Mouse (Mus musculus) lung, embryonic 15.5 days (tissue): ENCODE results near the gene Zfp654. TPM values are rescaled to one million over a fixed set of nuclear protein-coding genes. Genes with fewer than 3 reads are reported as not detected.

Experiments
- ATAC-seq: fragments of 200-750 bp; cut with Nextera tagmentation; 2 replicates; pipeline ENCODE4 v1.8.0; 2017; ENCODE audit warnings: moderate number of reproducible peaks, borderline replicate concordance; ENCODE audit not compliant: low FRiP score, low TSS enrichment; ENCODE audit errors: extremely low read depth
- H3K27ac ChIP-seq: fragments of 300-500 bp; sonication (generic); 2 replicates; pipeline ENCODE4 v1.5.1; 2015; ENCODE audit warnings: moderate library complexity, mild to moderate bottlenecking, inconsistent platforms
- H3K27me3 ChIP-seq: fragments of 300-500 bp; sonication (generic); 2 replicates; pipeline ENCODE4 v1.6.1; 2015; ENCODE audit warnings: inconsistent platforms
- H3K36me3 ChIP-seq: fragments of 300-500 bp; sonication (generic); 2 replicates; pipeline ENCODE4 v1.6.1; 2015; ENCODE audit warnings: inconsistent platforms
- H3K4me1 ChIP-seq: fragments of 300-500 bp; sonication (generic); 2 replicates; pipeline ENCODE4 v1.6.1; 2015; ENCODE audit warnings: inconsistent platforms
- H3K4me2 ChIP-seq: fragments of 300-500 bp; sonication (generic); 2 replicates; pipeline ENCODE4 v1.6.1; 2015; ENCODE audit warnings: inconsistent platforms, mild to moderate bottlenecking, moderate library complexity
- H3K4me3 ChIP-seq: fragments of 300-500 bp; sonication (generic); 2 replicates; pipeline ENCODE4 v1.5.1; 2015; ENCODE audit warnings: mild to moderate bottlenecking, inconsistent platforms
- H3K9ac ChIP-seq: fragments of 300-500 bp; sonication (generic); 2 replicates; pipeline ENCODE4 v1.6.1; 2015; ENCODE audit warnings: inconsistent platforms
- H3K9me3 ChIP-seq: fragments of 300-500 bp; sonication (generic); 2 replicates; pipeline ENCODE4 v1.6.1; 2016; ENCODE audit warnings: inconsistent platforms
- WGBS: fragments of 180-500 bp; shearing (Covaris S2); methylation state at CpG from one replicate; pipeline ENCODE4 v1.1.7; 2015; 5-methylcytosine and 5-hydroxymethylcytosine counted together
- polyA plus RNA-seq: library from polyadenylated mRNA; unstranded; fragments of >200 nt; fragmentation: Nextera tagmentation; extraction: Ambion mirVana; gene quantifications from 2 replicates; pipeline ENCODE4 v1.2.1, GENCODE M21; 2015

Gene Zfp654
- polyA plus RNA-seq: 5.7 and 6.6 TPM in 2 replicates

DNA sequence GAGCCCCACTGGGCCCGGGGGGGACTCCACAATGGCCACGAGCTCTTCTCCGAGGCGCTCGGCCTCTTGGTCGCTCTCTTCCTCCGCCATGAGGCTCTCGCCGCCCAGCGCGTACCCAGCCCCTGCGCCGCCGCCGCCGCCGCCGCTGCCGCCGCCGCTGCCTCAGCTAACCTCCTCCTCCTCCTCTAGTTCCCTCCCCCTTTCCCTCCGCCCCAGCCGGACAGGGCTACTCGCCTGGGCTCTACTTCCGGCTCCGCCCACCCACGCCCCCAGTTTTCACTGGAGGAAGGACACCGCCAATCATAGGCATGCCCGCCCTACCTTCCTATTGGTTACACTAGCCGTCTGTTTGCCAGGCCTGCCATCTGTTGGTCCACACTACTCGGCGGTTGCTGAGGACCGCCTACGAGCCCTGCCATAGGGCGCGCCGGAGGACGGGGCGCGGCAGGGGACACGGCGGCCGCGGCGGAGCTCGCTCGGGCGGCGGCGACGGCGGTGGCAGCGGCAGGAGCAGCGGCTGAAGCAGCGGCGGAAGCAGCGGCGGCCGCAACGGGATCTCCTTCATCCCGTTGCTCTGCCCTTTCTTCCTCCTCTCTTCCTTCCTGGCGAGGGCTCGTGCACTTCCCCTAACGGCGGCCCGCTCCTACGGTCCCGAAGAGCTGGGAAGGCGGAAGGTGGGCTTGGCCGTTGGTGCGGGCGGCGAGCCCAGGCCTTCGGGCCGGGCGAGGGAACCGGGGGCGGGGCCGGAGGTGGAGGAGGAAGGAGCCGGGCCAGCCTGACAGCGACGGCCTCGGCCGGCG lies at the start of gene Zfp654, which contains the start of gene Cggbp1:
Gene Zfp654 (minus strand): TSS at position 90 of the 800 bp plus-strand sequence.
Gene Cggbp1 (plus strand): TSS at position 434 of the 800 bp plus-strand sequence.
- H3K27ac ChIP-seq: peak within 1 kb of the TSS; percentile 98
- H3K9me3 ChIP-seq: no peaks in the 10 kb centered on the region
- peak within 1 kb of the TSS; percentile 78 for H3K4me3 ChIP-seq
- H3K4me2 ChIP-seq: peak within 1 kb of the TSS; percentile 84
- H3K4me1 ChIP-seq: peaks cover 19% of the 10 kb centered on the region
- ATAC-seq: peak; percentile 100
- no peaks in the 10 kb centered on the region for H3K27me3 ChIP-seq
- H3K36me3 ChIP-seq: peaks cover 19% of the 10 kb centered on the region
- WGBS: under 1% methylated on average over 72 of the region's 85 CpGs
- H3K9ac ChIP-seq: peak within 1 kb of the TSS; percentile 89

DNA sequence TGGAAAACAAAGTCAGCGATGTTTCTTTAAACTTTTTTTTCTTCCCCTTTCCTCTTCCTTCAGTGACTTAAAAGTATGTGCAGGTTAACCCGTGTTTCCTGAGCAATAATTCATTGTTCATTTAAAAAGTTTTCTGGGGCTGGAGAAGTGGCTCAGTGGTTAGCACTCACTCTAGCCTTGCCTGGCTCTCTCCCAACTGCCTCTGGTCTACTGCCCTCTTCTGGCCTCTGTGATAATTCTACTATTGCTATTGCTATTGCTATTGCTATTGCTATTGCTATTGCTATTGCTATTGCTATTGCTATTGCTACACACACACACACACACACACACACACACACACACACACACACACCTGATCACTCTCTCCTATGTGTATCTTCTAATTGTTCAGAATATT lies 47.6 kb upstream of the Zfp654 start:
- no peak for ATAC-seq
- H3K4me1 ChIP-seq: no peaks in the 10 kb centered on the region
- H3K27me3 ChIP-seq: no peaks in the 10 kb centered on the region
- no peak overlapping the region for H3K9ac ChIP-seq
- H3K27ac ChIP-seq: no peak overlapping the region
- no peak overlapping the region for H3K4me2 ChIP-seq
- H3K36me3 ChIP-seq: no peaks in the 10 kb centered on the region
- H3K4me3 ChIP-seq: no peak overlapping the region
- 51% methylated on average over 2 of the region's 2 CpGs for WGBS
- H3K9me3 ChIP-seq: no peaks in the 10 kb centered on the region

DNA sequence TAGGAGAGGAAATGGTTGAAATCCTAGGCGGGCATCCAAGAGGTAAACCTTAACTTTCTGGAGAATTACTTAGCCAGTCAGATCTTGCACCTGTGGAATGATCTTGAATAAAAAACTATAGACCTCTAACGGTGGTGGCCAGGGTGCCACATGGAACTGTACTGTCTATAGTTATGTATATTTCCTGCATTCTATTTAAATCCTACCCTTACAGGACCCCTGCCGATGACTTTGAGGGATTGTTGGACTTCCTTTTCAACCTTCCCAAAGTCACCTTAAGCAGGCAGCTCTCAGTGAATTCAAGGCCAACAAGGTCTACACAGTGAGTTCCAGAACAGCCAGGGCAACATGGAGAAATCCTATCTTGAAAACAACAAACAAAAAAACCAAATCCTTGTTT lies 38.0 kb upstream of the Zfp654 start:
- ATAC-seq: no peak
- Histone ChIP-seq H3K9me3 (no peaks in the 10 kb centered on the region), H3K36me3 (no peaks in the 10 kb centered on the region), H3K4me1 (no peaks in the 10 kb centered on the region), H3K4me3 (no peak overlapping the region), H3K4me2 (no peak overlapping the region), H3K27ac (no peak overlapping the region), H3K27me3 (no peaks in the 10 kb centered on the region), H3K9ac (no peak overlapping the region)
- 89% methylated on average over 3 of the region's 3 CpGs for WGBS

DNA sequence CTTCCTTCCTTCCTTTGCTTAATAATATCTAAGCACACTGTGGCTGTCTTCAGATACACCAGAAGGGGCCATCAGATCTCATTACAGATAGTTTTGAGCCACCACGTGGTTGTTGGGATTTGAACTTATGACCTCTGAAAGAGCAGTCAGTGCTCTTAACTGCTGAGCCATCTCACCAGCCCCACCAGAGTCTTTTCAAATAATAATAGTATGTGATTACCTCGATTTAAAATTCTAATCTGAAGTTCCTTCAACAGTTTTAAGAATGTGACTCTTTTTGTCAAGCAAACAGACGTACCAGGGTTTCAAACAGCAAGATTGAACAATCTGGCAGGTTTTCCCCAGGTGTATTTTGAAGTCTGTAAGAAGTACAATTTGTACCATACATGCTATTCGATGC lies 34.1 kb upstream of the Zfp654 start:
- 46% methylated on average over 4 of the region's 4 CpGs for WGBS
- no peak overlapping the region for H3K27ac ChIP-seq
- H3K9me3 ChIP-seq: no peaks in the 10 kb centered on the region
- H3K4me2 ChIP-seq: no peak overlapping the region
- no peaks in the 10 kb centered on the region for H3K27me3 ChIP-seq
- H3K9ac ChIP-seq: no peak overlapping the region
- H3K4me1 ChIP-seq: peaks cover 5% of the 10 kb centered on the region; the same call in 1 of the 2 replicates
- no peak for ATAC-seq
- H3K36me3 ChIP-seq: no peaks in the 10 kb centered on the region
- no peak overlapping the region for H3K4me3 ChIP-seq

DNA sequence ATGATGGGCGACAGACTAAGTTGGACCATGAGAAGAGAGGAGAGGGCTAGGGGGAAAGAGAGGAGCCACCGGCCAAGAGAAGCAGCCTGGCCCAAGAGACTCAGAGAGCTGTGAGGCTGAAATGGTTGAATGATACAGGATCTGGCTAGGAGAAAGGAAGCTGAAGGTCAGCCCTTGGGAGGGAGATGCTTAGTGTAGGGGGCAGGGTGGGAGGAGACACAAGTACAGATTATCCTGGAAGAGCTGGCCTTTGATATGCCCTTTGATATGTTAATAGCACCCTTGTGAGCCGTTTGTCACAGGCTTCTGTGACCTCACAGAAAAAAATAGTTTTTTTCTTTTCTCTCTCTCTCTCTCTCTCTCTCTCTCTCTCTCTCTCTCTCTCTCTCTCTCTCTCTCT lies 33.7 kb upstream of the Zfp654 start:
- Histone ChIP-seq H3K27me3 (no peaks in the 10 kb centered on the region), H3K9me3 (no peaks in the 10 kb centered on the region), H3K4me3 (no peak overlapping the region), H3K4me1 (peaks cover 5% of the 10 kb centered on the region; the same call in 1 of the 2 replicates), H3K4me2 (no peak overlapping the region), H3K27ac (no peak overlapping the region), H3K9ac (no peak overlapping the region), H3K36me3 (no peaks in the 10 kb centered on the region)
- WGBS: 28% methylated on average over 3 of the region's 3 CpGs
- ATAC-seq: no peak

DNA sequence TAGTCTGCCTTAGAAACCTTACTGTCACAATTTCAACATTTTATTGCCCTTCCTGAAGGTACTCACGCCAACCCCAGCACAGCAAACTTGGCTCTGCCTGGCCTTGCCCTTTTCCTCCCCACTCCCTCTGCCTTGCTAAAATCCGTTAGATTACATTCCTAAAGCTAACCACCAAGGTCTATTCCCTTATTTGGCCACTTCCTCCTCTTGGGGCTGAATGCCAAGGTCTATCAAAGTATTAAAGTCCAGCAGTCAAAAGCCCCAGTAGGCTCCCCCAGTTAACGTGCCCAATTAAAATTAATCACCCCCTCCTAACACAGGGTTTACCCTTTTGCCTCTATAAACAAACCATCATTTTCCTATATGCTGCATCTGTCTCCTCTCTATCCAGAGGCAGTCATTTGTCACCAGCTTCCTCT lies 33.0 kb upstream of the Zfp654 start:
- Histone ChIP-seq H3K4me1 (peaks cover 5% of the 10 kb centered on the region; the same call in 1 of the 2 replicates), H3K36me3 (no peaks in the 10 kb centered on the region), H3K27me3 (no peaks in the 10 kb centered on the region), H3K9me3 (no peaks in the 10 kb centered on the region), H3K4me2 (no peak overlapping the region), H3K9ac (no peak overlapping the region), H3K4me3 (no peak overlapping the region), H3K27ac (no peak overlapping the region)
- 4% methylated on average over 3 of the region's 3 CpGs for WGBS
- ATAC-seq: no peak

DNA sequence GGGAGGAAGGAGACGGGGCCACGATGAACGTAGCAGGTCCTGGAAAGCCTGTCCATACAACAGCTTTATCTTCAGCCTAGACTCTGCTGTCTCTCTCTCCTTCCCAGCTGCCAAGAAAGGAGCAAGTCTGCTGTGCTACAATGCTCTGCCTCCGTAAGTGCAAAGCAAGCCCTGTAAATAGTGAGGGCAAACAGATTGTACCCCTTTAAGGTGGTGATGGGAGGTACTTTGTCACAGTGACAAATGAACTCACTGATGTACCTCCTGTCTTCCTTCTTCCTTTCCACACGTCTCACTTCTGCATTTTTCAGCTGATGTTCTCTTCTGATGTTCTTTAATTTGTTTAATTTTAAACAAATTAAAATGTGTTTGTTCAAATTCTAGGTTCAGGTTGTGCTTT lies 32.4 kb upstream of the Zfp654 start:
- H3K27ac ChIP-seq: no peak overlapping the region
- no peaks in the 10 kb centered on the region for H3K27me3 ChIP-seq
- no peaks in the 10 kb centered on the region for H3K9me3 ChIP-seq
- no peaks in the 10 kb centered on the region for H3K36me3 ChIP-seq
- no peak for ATAC-seq
- WGBS: 27% methylated on average over 5 of the region's 5 CpGs
- H3K9ac ChIP-seq: no peak overlapping the region
- H3K4me2 ChIP-seq: no peak overlapping the region
- H3K4me1 ChIP-seq: peaks cover 5% of the 10 kb centered on the region; the same call in 1 of the 2 replicates
- H3K4me3 ChIP-seq: no peak overlapping the region

DNA sequence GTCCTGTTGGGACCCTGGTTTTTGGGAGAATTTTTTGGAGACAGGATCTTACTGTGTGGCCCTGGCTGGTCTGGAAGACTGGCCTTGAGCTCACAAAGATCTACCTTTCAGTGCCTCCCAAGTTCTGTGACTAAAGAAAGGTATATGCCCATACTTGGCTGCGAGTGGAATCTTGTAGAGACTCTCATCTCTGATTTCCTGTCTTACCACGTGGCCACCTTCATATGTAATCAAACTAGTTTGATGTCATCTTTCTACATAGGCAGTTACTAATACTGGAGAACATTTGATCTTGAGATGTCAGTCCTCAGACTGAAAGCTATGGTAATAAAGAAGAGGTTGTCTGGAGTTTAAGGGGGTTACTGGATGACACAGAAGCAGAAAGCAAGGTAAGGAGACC lies 30.0 kb upstream of the Zfp654 start:
- Histone ChIP-seq H3K36me3 (no peaks in the 10 kb centered on the region), H3K4me3 (no peak overlapping the region), H3K4me1 (peaks cover 5% of the 10 kb centered on the region; the same call in 1 of the 2 replicates), H3K27ac (no peak overlapping the region), H3K27me3 (no peaks in the 10 kb centered on the region), H3K9me3 (no peaks in the 10 kb centered on the region), H3K9ac (no peak overlapping the region), H3K4me2 (no peak overlapping the region)
- ATAC-seq: no peak
- 71% methylated on average over 2 of the region's 2 CpGs for WGBS

DNA sequence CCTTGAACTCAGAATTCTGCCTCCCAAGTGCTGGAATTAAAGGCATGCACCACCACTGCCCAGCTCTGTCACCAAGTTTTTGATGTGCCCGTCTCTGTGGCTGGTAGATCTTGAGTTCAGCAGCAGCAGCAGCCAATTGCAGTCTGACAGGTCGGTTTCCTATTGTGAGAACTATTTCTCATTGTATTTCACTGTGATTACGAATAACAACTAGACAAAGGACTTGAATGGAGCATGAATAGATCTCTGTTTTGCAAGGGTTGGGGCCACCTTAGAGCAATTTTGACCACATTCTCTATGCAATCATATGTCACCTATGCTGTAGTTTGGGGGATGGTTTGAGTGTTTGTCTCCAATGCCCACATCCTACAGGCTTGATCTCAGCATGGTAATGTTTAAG lies 29.5 kb upstream of the Zfp654 start:
- H3K27ac ChIP-seq: no peak overlapping the region
- H3K9ac ChIP-seq: no peak overlapping the region
- no peaks in the 10 kb centered on the region for H3K9me3 ChIP-seq
- no peaks in the 10 kb centered on the region for H3K27me3 ChIP-seq
- H3K4me3 ChIP-seq: no peak overlapping the region
- no peaks in the 10 kb centered on the region for H3K36me3 ChIP-seq
- 76% methylated on average over 3 of the region's 3 CpGs for WGBS
- H3K4me2 ChIP-seq: no peak overlapping the region
- H3K4me1 ChIP-seq: peaks cover 5% of the 10 kb centered on the region; the same call in 1 of the 2 replicates
- ATAC-seq: no peak

DNA sequence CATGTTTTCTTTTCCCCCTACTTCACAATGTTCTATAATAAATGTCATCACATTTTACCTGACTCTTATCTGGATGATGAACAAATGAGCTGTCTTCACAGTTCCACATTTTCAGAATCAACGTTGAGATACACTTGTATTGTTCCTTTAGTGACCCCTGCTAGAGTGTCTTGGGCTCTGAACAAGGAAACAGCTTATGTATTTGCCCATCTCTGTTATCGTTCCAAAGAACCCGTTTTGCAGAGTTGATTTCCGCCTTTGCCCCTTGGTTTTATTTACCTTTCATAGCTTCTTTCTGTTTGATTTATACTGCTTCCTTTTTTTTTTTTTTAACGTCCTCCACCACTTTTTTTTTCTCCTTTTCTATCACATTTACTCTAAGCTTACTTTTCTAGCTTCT lies 28.3 kb upstream of the Zfp654 start:
- H3K4me3 ChIP-seq: no peak overlapping the region
- no peak overlapping the region for H3K9ac ChIP-seq
- H3K4me1 ChIP-seq: peaks cover 5% of the 10 kb centered on the region; the same call in 1 of the 2 replicates
- H3K9me3 ChIP-seq: no peaks in the 10 kb centered on the region
- no peaks in the 10 kb centered on the region for H3K36me3 ChIP-seq
- WGBS: 40% methylated on average over 5 of the region's 5 CpGs
- ATAC-seq: no peak
- H3K27me3 ChIP-seq: no peaks in the 10 kb centered on the region
- H3K4me2 ChIP-seq: no peak overlapping the region
- H3K27ac ChIP-seq: no peak overlapping the region

DNA sequence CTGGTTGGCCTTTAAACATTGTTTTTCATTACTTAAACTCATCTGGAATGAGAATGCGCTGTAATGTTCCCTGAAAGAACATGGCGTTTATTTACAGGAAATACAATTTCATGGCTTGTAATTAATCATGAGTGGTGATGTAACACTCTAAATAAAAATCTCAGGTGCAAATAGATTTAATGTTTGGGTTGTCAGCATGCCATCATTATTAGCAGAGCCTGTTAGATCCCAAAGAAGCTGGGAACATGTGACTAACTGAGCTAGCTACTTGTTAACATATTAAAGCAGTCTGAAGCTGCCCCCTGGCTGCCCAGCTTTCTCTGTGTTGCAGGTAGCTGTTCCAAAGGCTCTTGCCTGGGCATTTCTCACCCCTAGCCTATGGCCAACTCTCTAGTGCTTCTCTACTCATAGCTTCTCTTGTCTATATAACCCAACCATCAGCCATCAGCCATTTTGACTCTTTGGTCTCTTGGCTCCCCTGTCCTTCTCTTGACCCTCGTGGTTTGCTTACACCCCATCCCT lies 27.2 kb upstream of the Zfp654 start:
- ATAC-seq: no peak
- Histone ChIP-seq H3K4me1 (0 out of 2 replicates have a peak, but pooled peaks cover under 1% of the 10 kb centered on the region), H3K36me3 (no peaks in the 10 kb centered on the region), H3K27me3 (no peaks in the 10 kb centered on the region), H3K4me2 (no peak overlapping the region), H3K4me3 (no peak overlapping the region), H3K27ac (no peak overlapping the region), H3K9ac (no peak overlapping the region), H3K9me3 (no peaks in the 10 kb centered on the region)
- 72% methylated on average over 3 of the region's 3 CpGs for WGBS

DNA sequence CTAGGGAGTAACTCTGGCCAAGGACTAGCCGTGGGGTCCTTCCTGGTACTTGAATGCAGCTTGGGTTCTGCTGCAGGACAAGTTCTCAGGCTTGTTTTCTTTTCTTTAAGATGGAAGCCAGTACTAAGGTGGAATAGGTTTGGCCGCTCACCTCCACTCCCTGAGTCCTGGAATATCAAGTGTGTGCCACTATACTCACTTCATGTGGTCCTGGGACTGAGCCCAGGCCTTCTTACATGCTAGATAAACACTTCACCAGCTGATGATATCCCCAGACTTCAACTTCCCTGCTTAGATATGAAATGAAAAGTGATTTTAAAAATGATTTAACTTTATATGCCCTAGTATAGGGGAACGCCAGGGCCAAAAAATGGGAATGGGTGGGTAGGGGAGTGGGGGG lies 25.9 kb upstream of the Zfp654 start:
- WGBS: 66% methylated on average over 3 of the region's 3 CpGs
- H3K36me3 ChIP-seq: no peaks in the 10 kb centered on the region
- ATAC-seq: no peak

More for the DNA sequence above, 25.9 kb upstream of the Zfp654 start:
- 0 out of 2 replicates have a peak overlapping the region, but pooled peaks have one; percentile 3 for H3K27ac ChIP-seq
- H3K4me3 ChIP-seq: no peak overlapping the region
- no peaks in the 10 kb centered on the region for H3K27me3 ChIP-seq
- H3K9ac ChIP-seq: no peak overlapping the region
- no peaks in the 10 kb centered on the region; the same call in 1 of the 2 replicates for H3K4me1 ChIP-seq
- H3K9me3 ChIP-seq: no peaks in the 10 kb centered on the region
- H3K4me2 ChIP-seq: no peak overlapping the region
